Mouse (Mus musculus): ENCODE data around the gene Ggps1. TPM values are rescaled to one million over a fixed set of nuclear protein-coding genes. Genes with fewer than 3 reads are reported as not detected.
"Not testable (repeated sequence)": the region's sequence is repeated elsewhere in the genome, so short reads cannot be mapped to it uniquely, and the experiment has no call there.

Gene Ggps1
- total RNA-seq, 2 experiments from 2014 or later = 23.5 to 24.6 TPM

DNA sequence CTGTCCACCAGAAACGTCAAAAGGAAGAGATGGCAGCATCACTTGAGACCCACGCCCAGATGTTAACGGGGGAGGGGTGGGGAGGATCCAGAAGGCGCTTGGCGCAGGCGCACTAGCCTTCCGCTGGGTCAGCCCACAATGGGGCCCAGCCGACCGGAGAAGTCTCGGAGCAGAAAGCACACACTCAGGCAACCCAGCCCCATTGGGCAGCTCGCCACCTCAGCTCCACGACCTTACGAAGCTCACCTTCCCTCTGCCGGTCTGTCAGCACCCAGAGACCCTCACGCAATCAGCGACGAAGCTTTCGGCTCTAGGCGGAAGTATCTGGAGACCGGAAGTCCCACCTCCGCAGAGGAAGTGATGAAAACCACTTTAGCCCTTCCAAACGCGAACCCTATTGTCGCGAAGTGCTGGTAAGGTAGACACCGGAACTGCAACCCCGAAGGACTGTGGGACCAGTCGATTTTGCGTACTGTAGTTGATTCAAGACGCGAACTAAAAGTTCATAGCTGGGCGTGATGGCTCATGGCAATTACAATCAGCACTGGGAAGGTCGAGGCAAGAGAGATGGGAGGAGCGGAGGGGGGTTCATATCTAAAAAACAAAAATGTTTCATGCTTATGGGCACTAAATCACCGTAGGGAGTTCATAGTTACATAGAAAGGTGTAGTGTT is 23.9 kb downstream of the Ggps1 start, which contains the start of gene Tbce:
Gene Tbce, minus strand, starts transcription at position 347 of the 674 bp plus-strand sequence.
- peak; percentile 98 for ATAC-seq (ENCODE audit: poor library complexity, severe bottlenecking)

DNA sequence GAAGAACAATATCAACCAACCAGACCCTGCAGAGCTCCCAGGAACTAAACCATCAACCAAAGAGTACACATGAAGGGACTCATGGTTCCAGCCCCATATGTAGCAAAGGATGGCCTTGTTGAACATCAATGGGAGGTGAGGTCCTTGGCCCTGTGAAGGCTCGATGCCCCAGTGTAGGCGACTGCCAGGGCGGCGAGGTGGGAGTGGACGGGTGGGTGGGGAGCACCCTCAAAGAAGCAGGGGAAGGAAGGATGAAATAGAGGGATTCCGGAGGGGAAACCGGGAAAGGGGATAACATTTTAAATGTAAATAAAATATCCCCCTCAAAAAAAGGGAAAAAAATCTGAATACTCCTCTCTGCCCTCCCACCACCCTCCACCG is 24.4 kb downstream of the Ggps1 start:
- ATAC-seq (ENCODE audit: poor library complexity, severe bottlenecking) = no peak

DNA sequence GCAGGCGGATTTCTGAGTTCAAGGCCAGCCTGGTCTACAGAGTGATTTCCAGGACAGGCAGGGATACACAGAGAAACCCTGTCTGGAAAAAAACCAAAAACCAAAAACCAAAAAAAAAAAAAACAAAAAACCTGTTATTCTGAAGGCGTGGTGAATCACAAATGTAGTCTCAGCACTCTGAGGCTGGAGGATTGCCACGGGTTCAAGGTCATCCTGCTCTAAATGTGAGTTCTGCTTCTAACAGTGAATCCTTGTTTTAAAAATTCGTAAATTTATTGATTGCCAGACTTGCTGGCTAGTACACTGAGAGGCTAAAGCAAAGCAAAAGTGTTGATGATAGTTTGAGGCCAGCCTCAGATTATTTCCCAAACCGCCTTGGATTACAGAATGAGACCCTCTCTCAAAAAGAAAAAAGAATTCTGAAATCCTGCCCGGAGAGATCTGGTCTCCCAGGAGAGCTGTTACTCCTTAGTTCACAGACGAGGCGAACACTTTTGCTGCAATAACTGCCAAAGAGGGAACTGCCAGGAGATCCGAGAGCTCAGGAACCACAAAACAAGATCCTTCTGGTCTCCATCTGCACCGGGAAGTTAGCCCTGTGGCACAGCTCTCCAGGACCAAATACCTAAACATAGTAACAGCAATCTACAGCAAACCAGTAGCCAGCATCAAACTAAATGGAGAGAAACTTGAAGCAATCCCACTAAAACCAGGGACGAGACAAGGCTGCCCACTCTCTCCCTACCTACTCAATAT is 27.2 kb downstream of the Ggps1 start:
- ATAC-seq (ENCODE audit: poor library complexity, severe bottlenecking) = no peak

DNA sequence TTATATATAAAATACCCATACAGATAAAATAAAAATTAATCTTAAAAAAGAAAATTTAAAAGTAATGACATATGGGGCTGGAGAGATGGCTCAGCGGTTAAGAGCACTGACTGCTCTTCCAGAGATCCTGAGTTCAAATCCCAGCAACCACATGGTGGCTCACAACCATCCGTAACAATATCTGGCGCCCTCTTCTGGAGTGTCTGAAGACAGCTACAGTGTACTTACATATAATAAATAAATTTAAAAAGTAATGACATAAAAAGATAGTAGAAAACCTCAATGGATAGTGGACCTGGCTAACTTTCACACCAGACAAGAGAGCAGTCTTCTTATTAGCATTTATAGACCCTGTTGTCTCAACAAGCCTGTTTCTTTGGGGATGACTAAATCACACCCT is 27.9 kb downstream of the Ggps1 start:
- ATAC-seq (ENCODE audit: poor library complexity, severe bottlenecking) = not testable (repeated sequence)

DNA sequence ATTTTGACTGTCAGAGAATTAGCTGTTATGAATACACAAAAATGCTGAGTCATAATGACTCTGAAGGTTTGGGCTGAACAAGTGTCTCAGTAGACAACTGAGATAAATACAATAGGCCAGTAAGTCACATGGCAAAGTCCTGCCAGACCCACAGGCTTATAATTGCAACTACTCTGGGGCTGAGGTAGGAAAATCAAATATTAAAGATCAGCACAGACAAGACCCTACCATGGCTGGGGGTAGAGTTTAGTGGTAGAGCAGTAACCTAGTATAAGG is 29.3 kb downstream of the Ggps1 start:
- ATAC-seq (ENCODE audit: poor library complexity, severe bottlenecking) = peak; percentile 49

DNA sequence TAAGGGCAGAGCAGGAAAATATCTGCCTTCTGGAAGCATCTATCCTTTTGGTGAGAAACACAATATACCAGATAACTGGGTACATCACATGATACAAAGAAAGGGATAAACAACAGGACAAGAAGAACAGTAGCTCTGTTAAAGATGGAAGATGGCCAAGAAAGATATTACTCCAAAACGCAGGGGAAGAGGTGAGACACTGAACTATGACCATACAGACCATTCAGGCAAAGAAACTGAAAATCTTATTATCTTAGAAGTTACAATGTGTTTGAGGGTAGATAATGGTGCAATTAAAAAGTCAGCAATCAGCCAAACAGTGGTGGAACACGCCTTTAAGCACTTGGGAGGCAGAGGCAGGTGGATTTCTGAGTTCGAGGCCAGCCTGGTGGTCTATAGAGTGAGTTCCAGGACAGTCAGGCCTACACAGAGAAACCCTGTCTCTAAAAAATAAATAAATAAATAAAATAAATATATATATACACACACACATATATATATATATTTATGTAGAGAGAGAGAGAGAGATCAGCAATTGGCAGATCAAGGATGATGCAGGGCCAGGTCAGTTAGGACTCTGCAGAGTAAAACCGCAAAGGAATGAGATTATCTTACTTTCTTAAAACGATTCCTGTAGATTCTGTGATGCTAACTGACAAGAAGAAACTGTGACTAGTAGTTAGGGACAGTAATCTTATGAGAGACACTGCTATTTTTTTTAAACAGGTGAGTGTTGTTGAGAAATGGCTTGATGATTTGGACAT is 29.8 kb downstream of the Ggps1 start:
- ATAC-seq (ENCODE audit: poor library complexity, severe bottlenecking) = no peak

DNA sequence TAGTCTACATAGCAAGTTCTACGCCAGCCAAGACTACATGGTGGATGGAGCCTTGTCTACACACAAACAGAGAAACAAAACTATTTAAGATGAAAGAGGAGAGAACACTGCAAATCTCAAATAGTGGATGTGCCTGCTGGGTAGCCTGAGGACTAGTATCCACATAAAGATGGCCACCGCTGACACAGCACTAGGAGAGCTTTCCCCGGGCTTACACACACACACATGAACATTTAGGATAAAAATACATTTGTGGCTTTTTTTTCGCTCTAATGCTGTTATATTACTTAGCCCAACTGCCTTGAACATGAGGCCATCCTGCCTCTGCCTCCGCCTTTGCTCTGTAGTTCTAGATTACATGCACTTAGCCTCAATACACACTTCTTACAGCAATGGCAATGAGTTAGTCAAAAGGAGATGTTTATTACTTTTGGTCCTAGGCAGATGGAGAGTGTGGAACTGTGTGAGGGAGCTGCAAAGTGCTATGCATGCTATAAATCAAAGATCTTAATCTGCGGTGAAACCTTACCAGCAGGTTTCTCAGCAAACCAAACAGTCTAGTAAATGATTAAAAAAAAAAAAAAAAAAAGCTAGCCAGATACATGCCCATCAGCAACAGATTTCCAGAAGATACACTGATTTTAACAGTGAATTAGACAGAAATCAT is 37.0 kb downstream of the Ggps1 start:
- ATAC-seq (ENCODE audit: poor library complexity, severe bottlenecking) = no peak

DNA sequence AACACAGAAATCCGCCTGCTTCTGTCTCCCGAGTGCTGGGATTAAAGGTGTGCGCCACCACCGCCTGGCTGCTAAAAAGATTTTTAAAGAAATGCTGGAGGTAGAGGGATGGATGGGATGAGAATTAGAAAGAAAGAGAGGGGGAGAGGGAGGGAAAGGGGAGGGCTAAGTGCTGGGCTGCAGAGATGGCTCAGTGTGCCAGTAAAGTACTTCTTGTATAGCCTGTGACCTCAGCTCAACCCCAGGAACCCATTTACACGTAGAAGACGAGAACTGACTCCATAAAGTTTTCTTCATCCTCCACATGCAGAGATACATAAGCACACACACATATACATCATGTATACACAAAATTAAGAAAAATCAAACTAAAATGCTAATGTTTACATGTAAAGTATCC is 37.7 kb downstream of the Ggps1 start:
- no peak for ATAC-seq (ENCODE audit: poor library complexity, severe bottlenecking)

DNA sequence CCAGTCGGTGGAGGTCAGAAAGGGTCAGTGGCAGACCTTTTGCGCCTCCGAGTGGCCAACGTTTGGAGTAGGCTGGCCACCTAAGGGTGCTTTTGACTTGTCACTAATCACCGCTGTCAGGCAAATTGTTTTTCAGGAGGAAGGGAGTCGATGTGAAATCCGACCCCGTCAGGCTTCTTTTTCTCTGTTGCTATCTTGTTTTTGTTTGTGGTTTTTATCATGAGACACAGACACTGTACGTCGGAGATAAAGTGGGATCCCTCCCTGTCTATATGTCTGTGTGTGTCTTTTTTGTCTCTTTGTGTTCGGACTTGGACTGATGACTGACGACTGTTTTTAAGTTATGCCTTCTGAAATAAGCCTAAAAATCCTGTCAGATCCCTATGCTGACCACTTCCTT is 41.9 kb downstream of the Ggps1 start:
- ATAC-seq (ENCODE audit: poor library complexity, severe bottlenecking) = not testable (repeated sequence)

DNA sequence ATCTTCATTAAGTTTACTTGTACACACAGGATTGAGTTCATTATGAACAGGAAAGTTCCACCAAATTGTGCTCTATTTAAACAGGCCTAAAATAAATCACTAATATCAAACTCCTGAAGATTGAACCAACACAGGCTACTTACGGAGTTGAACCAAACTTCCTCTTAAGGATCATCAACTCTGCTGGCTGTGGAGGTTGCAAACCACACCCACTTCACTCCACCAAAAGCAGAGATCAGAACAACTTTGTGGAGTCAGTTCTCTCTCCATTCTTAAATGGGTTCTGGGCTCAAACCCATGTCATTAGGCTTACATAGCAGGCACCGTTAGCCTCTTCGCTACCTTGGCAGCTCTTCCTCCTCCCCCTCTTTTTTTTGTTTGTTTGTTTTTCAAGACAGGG is 44.4 kb downstream of the Ggps1 start:
- no peak for ATAC-seq (ENCODE audit: poor library complexity, severe bottlenecking)

DNA sequence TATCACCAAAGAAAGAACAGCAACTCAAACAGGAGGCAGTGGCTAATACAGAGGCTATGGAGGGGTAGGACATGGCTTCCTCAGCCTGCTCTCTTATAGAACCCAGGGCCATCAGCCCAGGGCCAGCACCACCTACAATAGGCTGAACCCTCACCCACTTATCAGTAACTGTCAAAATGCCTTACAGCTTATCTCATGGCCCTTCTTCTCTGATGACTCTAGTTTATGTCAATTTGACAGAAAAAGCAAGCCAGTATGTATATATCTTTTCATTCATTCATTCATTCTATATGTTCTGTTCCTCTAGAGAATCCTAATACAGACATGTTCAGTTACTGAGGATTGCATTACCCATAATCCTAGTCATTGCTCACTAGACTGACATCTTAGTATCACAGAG is 45.0 kb downstream of the Ggps1 start:
- ATAC-seq (ENCODE audit: poor library complexity, severe bottlenecking) = no peak

DNA sequence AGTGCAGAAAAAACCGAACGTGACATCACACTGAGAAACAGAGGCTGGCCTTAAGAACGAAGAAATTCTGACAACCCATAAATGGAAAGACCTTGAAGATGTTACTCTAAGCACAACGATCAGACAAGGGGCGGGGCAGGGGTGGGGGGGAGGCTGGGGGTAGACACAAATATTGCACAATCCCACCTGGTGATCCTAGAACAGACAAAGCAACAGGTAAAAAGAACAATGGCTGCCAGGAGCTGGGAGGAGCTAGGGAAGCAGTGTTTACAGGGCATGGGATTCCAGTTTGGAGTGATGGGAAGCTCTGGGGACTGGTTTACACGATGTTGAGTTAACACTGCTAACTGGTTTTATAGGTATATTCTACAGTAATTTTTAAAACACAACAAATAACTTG is 47.7 kb downstream of the Ggps1 start:
- no peak for ATAC-seq (ENCODE audit: poor library complexity, severe bottlenecking)

DNA sequence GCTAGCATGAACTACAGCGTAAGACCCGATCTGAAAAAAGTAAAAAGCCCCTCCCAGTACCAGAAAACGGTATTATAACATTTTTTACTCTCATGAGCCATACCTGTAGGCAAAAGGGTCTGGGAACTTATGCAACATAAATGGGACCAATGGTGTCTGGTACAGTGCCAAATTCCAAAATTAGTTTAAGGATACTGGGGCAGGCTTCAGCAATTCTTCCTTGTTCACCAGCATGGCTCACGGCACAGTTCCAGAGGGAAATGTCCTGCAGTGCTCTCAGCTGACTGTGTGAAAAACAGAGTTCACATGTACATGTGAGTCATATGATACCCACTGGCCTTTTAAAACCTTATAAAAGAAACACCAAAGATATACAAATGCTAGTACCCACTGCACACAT is 48.7 kb downstream of the Ggps1 start:
- no peak for ATAC-seq (ENCODE audit: poor library complexity, severe bottlenecking)

DNA sequence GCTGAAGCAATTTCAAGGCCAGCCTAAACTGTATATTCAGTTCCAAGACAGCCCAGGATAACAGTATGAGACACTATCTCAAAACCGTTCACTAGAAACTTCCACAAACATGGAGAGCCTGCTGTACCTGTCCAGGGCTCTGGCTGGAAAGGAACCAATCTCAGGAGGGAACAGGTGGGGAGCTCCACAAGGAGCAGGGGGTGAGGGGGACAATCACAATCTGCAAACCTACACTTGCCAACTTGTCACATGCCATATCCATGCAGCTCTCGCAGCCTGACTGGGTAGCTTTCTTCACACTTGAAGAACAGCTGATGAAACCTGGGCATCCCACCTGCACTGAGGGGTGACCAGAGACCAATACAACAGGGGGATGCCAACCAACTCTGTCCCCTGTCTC is 49.3 kb downstream of the Ggps1 start:
- ATAC-seq (ENCODE audit: poor library complexity, severe bottlenecking) = no peak

DNA sequence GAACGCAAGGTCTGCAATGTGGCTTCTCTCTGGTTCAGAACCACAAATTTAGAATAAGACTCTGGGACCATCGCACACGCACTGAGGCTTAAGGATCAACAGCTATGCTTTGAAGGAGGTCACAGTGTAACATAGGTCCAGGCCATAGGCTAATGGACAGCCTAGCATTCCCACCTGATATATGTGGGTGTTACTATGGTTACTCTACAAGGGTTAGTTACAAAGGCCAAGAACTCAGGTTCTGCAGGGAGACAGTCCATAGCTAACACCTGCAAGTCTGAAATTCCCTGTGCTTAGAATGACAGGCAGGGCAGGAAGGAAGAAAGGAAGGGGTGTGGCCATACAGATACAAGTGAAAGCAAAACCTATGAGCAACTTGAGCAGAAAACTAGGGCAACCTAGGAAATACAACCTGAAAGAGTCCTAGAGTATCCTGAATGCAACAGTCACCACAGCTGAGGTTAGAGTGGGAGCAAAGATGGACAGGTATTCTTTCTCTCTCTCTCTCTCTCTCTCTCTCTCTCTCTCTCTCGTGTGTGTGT is 51.8 kb downstream of the Ggps1 start:
- ATAC-seq (ENCODE audit: poor library complexity, severe bottlenecking) = peak; percentile 21; the same call in 1 of the 2 replicates

DNA sequence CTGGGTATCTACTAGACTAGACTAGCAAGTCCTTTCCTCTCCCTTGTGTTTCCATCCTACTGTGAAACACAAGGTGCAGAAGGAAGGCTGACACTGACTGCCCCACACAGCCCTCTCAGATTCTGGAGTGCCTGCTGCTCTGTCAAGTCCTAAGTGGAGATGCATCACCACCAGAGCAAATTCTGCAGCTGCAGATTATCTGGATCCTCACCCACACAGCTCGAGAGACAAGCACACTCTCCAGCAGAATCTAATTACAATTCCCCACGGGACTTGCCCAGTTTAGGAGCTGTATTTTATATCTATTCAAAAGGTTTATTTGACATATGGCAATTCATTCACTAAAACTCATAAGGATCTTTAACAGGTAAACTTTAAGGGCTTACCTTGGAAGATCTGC is 57.2 kb downstream of the Ggps1 start:
- no peak for ATAC-seq (ENCODE audit: poor library complexity, severe bottlenecking)

DNA sequence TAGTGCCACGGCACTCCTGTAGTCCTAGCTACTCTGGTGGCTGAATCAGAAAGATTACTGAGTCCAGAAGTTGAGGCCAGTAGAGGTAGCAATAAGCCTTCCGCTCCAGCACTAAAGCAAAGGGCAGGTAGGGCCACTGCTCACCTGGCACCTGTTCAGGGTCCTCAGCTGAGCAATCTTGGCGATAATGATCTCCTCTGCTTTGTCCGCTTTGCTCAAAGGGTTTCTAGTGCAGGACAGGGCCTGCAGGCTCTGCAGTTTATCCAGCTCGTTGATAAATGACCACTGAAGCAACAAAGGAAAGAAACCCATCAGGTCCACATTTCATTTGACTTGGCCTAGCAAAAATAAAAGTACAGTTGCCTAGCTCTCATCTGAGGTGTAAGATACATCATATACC is 58.3 kb downstream of the Ggps1 start:
- ATAC-seq (ENCODE audit: poor library complexity, severe bottlenecking) = no peak

DNA sequence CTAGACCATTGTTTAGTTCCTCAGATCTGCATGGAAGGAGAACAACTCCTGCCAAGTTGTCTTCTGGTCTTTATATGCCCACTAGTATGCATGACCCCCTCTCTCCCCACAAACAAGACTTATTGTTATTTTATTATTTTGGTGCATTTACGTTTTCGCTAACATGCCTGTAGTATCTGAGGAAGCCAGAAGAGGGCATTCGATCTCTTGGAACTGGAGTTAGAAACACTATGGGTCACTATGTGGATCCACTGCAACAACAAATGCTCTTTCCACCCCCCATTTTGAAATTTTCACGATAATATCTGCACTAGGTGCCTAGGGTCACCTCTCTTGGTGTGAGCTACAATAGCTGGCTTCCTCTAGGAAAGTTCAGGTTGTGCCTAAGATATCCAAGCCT is 59.2 kb downstream of the Ggps1 start:
- ATAC-seq (ENCODE audit: poor library complexity, severe bottlenecking) = 0 out of 2 replicates have a peak, but pooled peaks have one; percentile 35

DNA sequence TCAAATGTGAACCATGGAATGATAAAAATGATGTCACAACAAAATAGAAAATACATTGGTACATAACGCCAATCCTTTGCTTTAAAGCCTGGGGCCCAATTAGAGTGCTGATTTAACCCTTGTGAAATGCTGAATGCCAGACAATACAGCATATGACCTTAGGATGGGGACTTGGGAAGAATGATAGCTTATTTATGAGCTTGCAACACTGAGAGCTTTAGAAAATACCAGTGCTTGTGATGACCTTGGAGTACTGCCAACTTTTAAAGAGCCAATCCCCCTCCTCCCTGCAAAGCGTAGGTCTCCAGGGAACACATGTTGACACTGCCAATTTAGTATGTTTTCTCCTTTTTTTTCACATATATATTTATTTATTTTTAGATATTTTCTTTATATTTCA is 60.6 kb downstream of the Ggps1 start:
- ATAC-seq (ENCODE audit: poor library complexity, severe bottlenecking) = no peak

All from megakaryocyte, adult 5-6 weeks (primary cell).